Mouse (Mus musculus): ENCODE data around the gene Sept9.

- TF ChIP-seq CTCF (IDR thresholded peaks at IDR 0.05; ENCODE audit: low read depth) (no peak), EP300 (IDR thresholded peaks at IDR 0.05; ENCODE audit: low read depth) (no peak)
Observed at GRCm38 (mm10) chr11:117242339-117243084, 43.1 kb downstream of the Sept9 start.
